Mouse (Mus musculus) erythroid progenitor cell, adult 5-6 weeks (primary cell): ENCODE data around the gene Gm4131. TPM values are rescaled to one million over a fixed set of nuclear protein-coding genes. Genes with fewer than 3 reads are reported as not detected.

ENCODE experiments used
- ATAC-seq: replicated peaks from 2 replicates; pipeline ENCODE4 v1.8.0; 2016; ENCODE audit warnings: moderate number of reproducible peaks, mild to moderate bottlenecking, moderate TSS enrichment, inconsistent platforms; ENCODE audit not compliant: poor library complexity, low FRiP score, severe bottlenecking
- total RNA-seq, 2 experiments: library from RNA; stranded (forward) in 1 of 2; stranded (reverse) in 1 of 2; fragments of 150-400 nt in 1 of 2; fragments of 186-747, 209-891 nt in 1 of 2; gene quantifications; 2 replicates each; pipeline versions ENCODE4 v1.2.3 to v1.2.4; 2015 to 2017; ENCODE audit warnings: low replicate concordance in 2 of 2

The Gm4131 gene
- total RNA-seq, 2 experiments from 2014 or later = not detected

DNA sequence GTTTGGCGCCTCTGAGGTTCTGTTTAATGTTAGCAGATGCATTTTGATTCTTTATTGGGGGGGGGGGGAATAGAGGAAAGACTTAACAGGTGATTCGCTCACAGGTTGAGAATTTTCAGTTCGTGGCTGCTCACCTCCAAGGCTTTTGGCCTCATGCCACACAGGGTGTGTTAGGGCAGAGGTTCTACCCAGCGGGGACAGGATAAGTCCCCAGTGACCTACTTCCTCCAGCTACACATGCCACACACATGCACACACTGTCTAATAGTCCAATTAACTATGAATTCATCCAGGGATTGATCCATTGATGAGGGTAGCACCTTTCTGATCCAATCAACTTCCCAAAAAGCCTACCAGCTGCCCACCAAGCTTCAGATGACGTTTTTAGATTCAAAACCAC is 12.9 kb downstream of the Gm4131 start:
- no peak for ATAC-seq

DNA sequence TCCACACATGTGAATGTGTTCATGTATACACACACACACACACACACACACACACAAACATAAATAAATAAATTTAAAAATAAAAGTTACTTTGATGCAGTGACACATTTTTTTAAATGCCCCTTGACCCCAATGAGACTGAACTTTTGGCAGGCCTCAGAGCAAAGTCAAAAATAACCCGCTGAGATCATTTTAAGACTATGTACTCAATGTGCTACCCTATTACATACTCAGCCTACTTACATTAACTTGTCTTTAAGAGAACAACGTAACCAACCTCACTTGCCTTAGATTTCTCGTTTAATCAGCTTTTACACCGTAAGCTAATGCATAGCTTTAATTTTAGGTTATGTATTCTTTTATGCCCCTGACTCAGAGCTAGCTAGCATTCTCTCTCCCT is 13.9 kb downstream of the Gm4131 start:
- no peak for ATAC-seq

GRCm38 (mm10) chr14:62550121-62550520 is 16.6 kb downstream of the Gm4131 start:
- no peak for ATAC-seq

DNA sequence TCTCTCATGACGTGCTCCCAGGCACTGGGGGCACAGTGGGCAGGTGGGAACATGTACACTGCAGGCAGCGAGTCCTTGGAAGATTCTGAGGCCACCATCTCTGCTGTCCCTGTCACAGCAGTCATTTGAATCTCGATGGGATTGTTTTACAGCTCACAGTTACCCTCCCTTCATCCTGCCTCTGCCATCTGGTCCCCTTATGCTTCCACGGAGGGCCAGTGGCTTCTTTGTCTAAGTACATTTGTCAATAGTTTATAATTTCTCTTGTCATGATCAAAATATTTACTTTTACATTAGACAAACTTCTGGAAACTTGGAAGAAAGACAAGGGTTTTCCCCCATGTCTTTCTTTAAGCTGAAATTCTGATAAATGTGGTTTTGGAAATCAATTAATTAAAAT is 20.0 kb downstream of the Gm4131 start:
- ATAC-seq = no peak

GRCm38 (mm10) chr14:62546296-62546695 is 20.4 kb downstream of the Gm4131 start:
- no peak for ATAC-seq

GRCm38 (mm10) chr14:62541751-62542150 is 25.0 kb downstream of the Gm4131 start:
- ATAC-seq = no peak

DNA sequence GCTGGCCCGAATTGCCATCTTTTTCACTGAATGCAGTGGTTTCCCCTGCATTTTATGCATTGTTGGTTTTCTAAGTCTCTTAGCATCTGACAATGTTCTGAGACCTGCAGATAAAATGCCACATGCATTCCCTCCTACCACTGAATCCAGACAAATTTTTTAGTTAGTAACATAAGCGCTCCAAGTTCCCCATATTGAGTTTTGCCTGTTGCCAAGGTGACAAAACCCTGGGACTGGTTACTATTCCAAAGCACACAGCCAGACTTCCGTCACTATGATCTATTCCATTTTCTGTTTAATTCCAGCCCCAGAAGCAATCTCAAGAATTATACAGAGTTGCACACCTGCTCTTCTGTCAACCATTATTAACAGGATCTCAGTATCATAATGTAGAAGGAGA is 26.9 kb downstream of the Gm4131 start:
- no peak for ATAC-seq

GRCm38 (mm10) chr14:62536988-62537387 is 29.7 kb downstream of the Gm4131 start:
- no peak for ATAC-seq

DNA sequence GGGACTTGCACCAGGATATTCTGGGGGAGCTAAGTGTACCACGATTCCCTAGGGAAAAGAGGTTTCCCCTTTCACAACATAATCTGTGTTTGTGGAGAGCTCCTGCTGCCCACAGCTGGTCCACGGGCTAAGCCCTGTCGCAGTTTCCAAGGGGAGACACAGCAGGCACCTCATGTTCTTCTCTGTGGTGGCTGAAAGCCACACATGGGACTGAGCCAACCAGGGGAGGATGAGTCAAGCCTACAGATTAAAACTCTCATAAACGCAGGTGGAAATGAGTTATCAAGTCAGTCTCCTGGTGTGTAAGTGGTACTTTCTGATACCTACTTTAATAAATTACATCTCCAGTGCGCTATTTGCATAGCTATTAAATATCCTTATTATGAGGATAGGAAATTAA is 30.6 kb downstream of the Gm4131 start:
- ATAC-seq = no peak

- ATAC-seq = no peak
Observed at GRCm38 (mm10) chr14:62530951-62531350, 35.8 kb downstream of the Gm4131 start.

- no peak for ATAC-seq
Observed at GRCm38 (mm10) chr14:62512845-62513244, 53.9 kb downstream of the Gm4131 start.

DNA sequence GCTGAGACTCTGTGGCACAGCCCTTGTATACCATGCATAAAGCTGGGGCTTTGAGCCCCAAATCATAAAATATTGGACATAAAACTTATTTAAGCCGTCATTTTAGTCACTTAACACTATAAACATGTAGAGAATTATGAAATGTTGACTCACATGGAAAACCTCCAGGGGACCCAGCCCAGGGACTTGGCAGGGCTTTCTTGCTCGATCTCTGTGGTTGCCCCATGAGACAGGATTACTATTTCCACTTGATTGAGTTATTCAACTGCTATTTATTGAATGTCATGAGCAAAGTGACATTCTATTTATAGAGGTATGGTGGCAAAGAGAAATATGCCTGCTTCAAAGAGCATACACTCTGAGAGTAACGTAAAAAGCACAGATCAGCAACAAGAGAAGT is 57.4 kb downstream of the Gm4131 start:
- ATAC-seq = no peak

DNA sequence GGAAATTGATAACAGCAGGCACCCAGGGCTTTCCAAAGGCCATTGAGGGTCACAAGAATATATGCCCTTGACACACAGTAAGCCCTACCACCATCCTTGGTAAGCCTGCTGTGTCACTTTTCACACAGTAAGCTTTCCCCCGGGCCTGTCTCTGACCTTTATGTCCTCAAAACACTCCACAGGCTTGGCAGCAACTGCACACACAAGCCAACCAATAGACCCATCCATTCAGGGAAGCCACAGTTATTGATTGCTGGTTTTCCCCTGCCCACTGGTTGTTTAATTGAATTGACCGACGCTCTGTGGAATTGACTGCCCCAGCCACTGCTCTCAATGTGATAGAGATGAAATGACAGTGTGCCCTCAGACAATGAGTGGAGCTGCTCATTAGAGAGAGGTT is 60.5 kb downstream of the Gm4131 start:
- no peak for ATAC-seq

- no peak for ATAC-seq
Observed at GRCm38 (mm10) chr14:62497391-62497790, 69.3 kb downstream of the Gm4131 start.

GRCm38 (mm10) chr14:62496501-62496900 is 70.2 kb downstream of the Gm4131 start:
- ATAC-seq = no peak

DNA sequence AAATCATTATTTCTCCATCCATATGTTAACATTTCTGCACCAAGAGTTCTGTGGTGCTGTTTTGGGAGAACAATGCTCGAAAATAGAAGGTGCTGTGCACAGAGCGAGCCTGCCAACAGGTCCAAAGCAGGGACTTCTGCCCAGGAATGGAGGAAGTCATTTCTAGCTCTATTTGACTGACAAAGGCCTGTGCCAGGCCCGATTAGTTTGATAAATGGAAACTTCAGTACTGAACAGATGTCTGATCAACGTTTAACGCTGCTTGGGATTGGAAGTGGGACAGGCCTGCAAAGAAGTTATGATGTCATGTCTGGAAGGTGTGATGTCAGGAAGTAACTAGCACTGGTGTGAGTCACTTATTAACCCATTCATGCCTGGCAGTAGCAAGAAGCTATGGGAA is 73.3 kb downstream of the Gm4131 start:
- no peak for ATAC-seq

DNA sequence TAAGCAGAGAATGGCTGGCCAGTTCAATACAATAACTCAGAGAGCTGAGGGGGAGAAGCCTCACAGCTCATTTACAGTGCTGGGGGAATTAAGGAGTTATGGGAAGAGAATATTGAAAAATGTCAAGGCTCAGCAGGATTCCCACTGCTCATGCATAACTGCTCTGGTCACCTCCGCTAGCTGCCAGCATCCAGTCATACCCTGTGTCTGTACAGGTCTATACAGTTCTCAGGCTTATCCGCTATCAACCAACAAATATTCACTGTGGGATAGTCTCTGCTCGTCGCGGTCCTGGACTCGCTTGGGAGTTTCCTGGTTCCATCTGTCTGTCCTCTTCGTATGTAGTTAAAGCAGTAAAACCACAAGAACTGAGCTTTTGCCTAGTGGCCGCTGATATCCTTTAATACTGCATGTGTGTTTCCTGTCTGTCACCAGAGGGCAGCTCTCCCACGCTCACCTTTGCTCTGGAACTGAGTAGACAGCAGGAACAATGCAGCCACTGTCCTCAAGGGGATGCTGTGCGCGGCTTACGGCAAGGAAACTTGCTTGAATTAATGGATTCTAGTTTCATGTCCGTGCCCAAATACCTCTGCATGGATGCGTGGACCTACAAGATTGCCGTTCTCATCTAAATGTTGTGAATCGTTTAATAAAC is 74.4 kb downstream of the Gm4131 start:
- no peak for ATAC-seq

GRCm38 (mm10) chr14:62488270-62488669 is 78.5 kb downstream of the Gm4131 start:
- ATAC-seq = no peak

GRCm38 (mm10) chr14:62481381-62481780 is 85.3 kb downstream of the Gm4131 start:
- no peak for ATAC-seq

DNA sequence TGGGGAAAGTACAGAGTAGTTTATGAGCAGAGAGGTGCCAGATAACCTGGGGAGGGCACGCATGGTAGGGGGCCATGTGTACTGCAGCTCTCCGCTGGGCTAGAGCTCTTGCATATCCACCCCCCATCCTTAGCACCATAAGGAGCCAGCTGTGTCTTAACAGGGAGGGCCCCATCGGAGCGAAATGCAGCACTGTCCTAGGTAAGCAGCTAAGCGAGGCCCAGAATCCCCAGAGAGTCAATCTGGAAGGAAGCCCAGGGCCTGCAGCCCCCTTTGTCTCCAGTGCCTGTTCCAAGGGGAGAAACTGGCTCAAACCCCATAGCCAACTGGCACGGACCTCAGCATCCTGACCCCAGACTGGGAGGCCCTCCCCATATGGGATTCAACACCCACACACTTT is 87.3 kb downstream of the Gm4131 start:
- no peak for ATAC-seq

DNA sequence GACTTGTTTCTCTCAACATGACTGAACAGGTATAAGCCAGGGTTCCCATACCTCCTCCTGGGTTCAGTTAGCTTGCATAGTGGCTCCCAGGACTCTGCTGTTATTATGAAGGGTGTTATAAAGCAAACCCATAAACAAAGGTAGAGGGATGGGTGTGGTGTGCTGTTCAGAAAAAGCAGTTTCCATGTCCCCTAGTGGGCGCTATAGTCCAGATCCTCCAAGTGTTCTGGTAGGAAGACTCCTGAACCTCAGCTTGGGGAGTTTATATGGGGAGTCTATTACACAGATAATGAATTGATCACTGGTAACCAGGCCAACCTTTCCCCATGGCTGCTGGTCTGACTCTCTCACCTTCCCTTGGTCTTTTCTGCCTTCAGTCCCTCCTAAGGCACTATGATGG is 92.2 kb downstream of the Gm4131 start:
- ATAC-seq = no peak

DNA sequence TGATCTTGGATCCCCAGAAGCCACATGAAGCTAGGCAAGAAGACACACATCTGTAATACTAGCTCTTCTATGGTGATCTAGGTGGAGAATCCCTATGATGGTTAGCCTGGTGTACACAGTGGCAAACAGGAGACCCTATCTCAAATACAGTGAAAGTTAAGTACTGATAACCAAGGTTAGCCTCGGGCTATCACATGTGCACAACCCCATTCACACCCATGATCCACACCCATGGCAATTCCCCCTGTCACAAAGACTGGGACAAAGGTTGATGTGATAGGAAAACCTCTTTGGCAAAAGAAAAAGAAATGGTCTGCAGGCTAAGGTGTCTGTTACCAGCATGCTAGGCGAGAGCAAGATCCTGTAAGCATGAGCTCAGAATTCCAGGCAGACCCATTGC is 94.7 kb downstream of the Gm4131 start:
- no peak for ATAC-seq
